Mouse (Mus musculus) heart, postnatal 25 days (tissue): ENCODE data around the gene Mfsd9. TPM values are rescaled to one million over a fixed set of nuclear protein-coding genes. Genes with fewer than 3 reads are reported as not detected.
"Not testable (repeated sequence)": the region's sequence is repeated elsewhere in the genome, so short reads cannot be mapped to it uniquely, and the experiment has no call there.

Experiments used
- DNase-seq: peaks from one replicate; pipeline ENCODE4 v3.0.0; 2022; ENCODE audit warnings: low spot score
- intact Hi-C: fragments of 180-260 bp; cut with DNase I; formaldehyde crosslinking; loops from one replicate; pipeline ENCODE4 v1.15.1; 2025
- total RNA-seq, 2 experiments: library from RNA; stranded (reverse); gene quantifications; 2 replicates each; pipeline ENCODE4 v1.2.3; 2021

Mfsd9 gene
- total RNA-seq, 2 experiments from 2014 or later = 0.70 to 0.83 TPM

DNA sequence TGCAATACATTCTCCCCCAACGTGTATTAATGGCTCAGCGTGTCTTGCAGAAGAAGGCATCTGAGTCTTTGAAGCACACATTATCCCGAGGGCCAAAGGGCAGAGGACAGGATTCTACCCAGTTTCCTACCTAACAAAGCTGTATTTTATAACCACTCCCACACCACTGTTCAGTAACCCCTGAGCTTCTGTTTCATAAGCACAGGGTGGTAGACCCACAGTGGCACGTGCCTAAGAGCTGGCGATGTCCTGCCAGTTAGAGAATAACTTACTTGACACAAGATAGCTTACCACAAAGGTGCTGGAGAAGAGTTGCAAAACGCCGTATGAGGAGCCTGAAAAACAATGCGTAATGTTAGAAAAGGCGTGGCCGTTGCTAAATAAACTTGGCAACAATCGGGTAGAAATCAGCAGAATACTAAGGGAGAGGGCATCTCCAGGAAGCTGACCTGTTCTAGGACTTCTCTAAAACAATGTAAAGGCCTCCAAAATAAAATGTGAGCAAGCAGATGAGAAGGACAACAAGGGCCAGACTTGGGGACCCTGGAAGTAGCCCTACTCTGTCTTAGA is 4.5 kb downstream of the Mfsd9 start:
- intact Hi-C loops = no loop called here

DNA sequence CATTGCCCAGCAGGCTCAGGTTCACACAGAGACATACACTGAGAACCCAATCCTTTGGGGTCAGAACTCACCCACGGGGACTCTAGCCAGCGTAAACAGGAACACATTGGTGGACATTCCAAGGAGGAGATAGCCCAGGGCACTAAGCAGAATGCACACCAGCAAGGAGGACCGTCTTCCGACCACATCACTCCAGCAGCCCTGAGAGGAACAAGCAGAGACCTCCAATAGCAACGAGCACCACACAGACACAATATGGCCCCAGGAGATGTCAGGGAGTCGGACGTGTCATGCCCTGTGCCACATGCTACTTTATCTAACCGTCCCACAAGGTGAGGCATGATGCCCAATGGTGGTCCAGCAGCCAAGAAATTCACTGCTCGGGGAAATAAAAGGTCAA is 6.2 kb downstream of the Mfsd9 start:
- DNase-seq = no peak
- intact Hi-C loops = no loop called here

More for the DNA sequence above, 4.5 kb downstream of the Mfsd9 start:
- no peak for DNase-seq

DNA sequence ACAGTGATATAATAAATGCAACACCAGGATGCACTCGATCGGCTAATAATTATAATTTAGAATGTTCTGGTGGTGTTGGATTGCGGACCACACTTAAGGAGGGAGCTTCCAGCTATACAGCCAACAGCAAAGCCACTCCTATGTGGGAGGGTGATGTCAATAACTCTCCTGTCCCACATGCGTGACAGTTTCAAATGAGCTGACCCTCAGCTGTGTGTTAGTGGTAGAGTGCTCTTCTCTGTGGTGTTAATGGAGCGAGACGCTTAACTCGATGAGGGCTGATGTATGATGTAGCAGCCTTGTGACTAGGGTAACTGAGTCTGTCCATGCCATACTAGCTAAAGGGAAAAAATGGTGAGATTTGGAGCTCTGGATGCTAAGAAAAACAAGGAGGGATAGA is 7.0 kb downstream of the Mfsd9 start:
- intact Hi-C loops = no loop called here
- no peak for DNase-seq

DNA sequence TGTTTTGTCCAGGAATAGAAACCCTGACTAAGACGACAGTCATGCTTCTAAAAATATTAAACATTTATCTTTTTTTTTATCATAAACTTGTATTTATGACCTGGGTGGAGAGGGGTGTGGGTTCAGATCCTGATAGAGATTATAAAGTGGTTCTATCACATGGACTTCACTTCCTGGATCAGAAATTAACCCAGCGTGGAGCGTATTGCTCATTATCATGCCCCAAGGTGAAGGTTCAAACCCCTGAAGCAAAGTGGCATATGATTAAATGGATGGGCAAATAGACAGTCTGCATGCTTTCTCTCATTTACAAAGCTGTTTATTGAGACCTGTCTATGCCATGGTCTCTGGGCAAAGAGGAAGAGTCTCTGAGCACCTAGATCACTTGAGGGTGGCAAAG is 13.7 kb downstream of the Mfsd9 start:
- no peak for DNase-seq

DNA sequence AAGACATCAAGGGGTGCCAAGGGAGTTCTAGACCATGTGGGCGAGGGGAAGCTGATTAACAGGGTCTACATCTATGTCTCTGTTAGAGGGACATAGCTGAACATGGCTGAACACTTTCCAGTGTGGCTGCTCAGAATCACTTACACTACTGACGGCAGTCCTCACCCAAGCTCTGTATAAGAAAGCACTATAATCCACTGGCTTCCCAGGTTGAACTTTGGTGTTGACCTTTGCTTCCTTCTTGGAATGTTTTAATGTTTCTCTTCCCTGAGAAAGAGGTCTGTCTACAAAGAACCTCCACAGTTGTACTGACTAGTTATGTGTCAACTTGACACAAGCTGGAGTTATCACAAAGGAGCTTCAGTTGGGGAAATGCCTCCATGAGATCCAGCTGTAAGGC is 14.4 kb downstream of the Mfsd9 start:
- intact Hi-C loops = no loop called here
- DNase-seq = no peak

More for the DNA sequence above, 13.7 kb downstream of the Mfsd9 start:
- intact Hi-C loops = no loop called here

DNA sequence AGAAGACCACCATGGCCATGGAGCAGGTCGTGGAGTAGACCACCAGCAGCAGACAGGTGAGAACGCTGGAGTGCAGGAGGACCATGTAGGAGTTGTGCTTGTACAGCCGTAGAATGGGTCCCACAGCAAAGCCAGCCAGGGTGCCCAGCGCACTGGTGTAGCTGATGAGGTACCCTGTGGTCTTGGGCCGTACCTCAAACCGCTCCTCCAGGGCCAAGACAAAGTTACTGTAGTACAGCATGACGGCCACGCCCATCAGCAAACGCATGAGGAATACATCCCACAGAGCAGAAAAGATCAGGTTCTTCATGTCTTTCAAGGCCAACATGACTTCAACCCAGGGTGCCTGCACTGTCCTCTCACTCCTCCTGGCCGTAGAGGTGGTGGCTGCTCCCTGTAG is 16.4 kb downstream of the Mfsd9 start:
- intact Hi-C loops = no loop called here
- no peak for DNase-seq

DNA sequence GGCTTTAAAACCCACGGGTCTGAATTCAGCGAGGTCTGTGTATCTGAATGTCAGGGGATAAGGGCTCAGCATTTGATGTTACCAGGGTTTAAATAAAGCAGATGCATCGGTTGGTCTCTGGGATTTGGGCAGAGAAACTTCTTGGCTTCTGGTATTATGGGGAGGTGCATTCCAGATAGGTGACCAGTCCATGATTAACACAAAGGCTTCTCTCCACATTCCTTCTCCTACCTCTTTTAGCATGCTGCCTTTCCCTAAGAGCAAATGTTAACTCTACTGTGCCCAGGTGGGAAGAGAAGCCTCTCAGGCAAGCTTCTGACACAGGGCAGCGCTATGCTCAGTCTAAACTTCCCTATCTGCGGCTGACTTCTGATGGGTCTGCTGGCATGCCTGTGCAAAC is 17.3 kb downstream of the Mfsd9 start:
- intact Hi-C loops = no loop called here
- no peak for DNase-seq

DNA sequence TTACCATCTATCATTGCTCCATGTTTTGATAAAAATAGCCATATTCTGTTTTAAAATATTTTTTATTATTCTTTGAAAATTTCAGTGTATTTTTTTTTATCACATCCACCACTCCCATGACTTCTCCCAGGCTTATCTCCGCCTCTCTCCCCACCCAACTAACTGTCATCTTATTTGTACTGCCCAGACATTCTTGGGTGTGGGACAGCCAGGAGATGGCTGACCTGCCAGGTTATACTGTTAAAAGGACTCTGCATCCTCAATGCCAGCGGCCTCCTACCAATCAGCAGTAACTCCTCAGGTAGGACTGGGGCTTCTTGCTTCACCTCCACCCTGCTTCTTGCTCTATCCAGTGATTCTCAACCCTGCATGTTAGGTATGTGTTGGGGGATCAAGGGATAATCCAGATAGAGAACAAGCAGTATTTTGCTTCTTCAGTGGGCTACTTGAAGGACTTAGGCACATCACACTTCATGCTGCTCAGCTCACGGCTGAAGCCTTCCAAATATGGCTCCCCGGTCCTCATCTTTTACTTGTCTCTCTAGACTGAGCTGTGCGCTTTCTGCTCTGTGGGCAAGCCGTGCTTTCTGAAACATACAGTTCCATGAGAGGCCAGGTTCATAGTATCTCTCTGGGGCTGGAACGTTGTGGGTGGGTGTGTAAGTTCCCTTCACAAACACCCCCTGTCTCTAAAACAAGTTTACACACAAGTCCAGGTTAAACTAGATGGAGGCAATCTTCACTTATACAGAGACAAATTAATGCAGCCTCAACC is 19.1 kb downstream of the Mfsd9 start:
- intact Hi-C loops = no loop called here
- no peak for DNase-seq

DNA sequence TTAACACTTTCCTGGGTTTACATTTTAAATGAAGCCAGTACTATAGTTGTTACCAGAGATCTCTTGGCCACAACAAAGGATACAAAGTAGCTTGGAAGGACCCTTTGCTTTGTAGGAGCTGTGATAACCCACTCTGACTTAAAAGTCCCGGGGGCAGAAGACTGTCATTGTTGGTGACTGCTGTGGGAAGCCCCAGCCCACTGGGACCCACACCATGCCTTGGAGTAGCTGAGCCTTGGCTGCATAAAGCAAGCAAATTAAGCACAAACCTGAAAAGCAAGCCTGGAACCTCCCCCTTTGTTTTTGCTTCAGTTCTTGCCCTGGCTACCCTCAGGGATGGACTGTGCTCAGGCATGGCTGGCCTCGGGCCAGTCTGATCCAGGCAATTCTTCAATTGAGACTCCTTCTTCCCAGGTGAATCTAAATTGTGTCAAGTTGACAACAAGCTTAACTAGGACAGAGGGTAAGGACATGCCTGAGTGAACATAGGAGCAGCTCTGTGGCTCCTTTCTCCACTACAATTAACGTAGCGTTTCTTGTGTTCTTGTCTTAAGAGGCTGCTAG is 21.1 kb downstream of the Mfsd9 start:
- intact Hi-C loops = loop anchor here (2.0 to 10.0 kb wide), 2 partner anchors 115 to 191 kb away; no protein-coding TSS in a partner anchor

DNA sequence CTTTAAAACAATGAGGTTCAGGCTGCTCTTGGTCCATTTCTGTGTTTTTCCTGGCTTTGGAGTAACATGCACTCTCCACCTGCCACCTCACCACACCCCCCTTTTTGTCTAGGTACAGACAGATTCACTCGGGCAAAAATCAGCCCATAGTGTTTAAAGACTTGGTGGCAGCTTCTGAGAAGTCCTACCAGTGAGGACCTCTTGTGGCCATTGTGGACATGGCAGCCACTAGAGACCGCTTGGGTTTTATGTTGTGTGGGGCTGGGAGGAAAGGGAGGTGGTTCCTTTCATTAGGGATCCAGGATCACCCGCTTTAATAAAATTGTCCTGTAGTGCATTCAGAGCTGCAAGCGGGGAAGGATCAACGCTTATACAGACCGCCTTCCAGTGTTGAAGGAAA is 21.9 kb downstream of the Mfsd9 start:
- intact Hi-C loops = loop anchor here (2.0 to 10.0 kb wide), 2 partner anchors 114 to 190 kb away; no protein-coding TSS in a partner anchor
- no peak for DNase-seq

More for the DNA sequence above, 21.1 kb downstream of the Mfsd9 start:
- no peak for DNase-seq

DNA sequence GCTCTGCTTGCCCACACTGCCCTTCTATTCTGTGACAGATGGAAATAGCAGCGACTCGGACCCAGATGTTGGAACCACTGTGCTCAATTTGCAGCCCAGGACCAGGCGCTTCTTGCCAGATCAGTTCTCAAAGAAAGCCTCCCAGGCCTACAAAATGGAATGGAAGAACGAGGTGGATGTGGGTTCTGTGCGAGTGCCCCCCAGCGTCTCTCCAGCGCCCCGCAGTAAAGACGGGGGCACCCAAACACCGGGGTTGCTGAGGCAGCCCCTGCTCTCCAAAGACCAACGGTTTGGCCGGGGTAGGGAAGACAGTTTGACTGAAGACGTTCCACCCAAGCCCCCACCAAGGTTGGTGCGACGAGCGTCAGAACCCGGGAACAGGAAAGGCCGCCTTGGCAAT is 22.9 kb downstream of the Mfsd9 start:
- intact Hi-C loops = loop anchor here (10.0 kb wide), 1 partner anchor 113 kb away; no protein-coding TSS in a partner anchor
- DNase-seq = no peak

DNA sequence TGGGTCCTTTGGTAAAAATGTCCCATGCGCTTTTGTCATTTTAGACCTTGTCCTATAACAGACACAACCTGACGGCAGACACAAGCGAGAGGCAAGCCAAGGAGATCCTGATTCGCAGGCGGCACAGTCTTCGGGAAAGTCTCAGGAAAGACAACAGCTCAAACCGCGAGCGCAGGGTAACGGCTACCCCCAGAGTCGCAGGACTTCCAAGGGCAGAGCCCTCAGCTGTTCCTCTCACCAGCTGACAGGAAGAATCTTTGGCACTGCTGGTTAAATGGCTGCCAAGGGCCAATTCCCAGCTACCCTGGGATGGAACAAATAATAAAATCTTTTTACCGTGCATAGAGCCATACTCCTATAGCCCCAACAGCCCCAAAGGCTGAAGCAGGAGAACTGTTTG is 25.0 kb downstream of the Mfsd9 start:
- DNase-seq = no peak

DNA sequence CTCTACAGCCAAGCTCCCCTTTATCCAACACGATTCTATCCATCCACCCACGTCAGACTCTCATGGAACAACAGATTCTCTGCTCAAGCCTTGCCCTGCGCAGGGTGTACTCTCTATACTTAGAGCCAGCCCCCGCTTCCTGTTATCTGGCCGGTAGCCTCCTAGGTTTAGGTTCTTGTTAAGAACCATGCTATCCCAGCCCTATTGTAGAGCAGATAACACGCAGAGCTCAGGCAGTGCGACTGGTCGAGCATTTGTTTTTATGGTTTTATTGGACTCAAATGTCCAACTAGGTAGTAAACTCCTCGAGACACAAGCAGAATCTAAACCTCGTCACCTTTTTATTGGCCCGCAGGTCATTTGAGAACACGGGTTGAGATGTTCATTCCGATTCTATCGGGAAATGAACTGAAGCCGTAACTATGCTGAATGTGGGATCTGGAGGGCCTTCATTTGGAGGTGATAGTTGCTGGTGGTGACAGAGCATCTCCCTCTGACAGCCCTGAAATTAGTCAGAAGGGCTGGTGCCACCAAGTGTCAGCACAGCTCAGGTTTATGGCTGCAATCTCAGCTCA is 25.7 kb downstream of the Mfsd9 start:
- DNase-seq = no peak
- intact Hi-C loops = loop anchor here (10.0 kb wide), 1 partner anchor 110 kb away; no protein-coding TSS in a partner anchor

More for the DNA sequence above, 25.0 kb downstream of the Mfsd9 start:
- intact Hi-C loops = loop anchor here (10.0 kb wide), 1 partner anchor 111 kb away; no protein-coding TSS in a partner anchor

DNA sequence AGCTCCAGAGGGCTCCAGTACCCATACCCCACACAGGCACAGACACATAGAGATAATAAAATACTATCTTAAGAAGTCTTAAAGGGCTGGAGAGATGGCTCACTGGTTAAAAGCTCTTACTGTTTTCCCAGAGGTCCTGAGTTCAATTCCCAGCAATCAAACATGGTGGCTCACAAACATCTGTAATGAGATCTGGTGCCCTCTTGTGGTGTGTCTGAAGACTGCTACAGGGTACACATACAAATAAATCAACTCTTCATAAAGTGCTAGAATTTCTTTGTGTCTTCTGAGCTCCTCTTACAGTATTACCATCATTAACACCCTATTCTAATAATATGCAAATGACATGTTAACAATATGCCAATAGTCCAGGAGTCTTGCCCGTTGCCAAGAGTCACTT is 26.4 kb downstream of the Mfsd9 start:
- intact Hi-C loops = loop anchor here (10.0 kb wide), 1 partner anchor 109 kb away; no protein-coding TSS in a partner anchor
- DNase-seq = no peak

DNA sequence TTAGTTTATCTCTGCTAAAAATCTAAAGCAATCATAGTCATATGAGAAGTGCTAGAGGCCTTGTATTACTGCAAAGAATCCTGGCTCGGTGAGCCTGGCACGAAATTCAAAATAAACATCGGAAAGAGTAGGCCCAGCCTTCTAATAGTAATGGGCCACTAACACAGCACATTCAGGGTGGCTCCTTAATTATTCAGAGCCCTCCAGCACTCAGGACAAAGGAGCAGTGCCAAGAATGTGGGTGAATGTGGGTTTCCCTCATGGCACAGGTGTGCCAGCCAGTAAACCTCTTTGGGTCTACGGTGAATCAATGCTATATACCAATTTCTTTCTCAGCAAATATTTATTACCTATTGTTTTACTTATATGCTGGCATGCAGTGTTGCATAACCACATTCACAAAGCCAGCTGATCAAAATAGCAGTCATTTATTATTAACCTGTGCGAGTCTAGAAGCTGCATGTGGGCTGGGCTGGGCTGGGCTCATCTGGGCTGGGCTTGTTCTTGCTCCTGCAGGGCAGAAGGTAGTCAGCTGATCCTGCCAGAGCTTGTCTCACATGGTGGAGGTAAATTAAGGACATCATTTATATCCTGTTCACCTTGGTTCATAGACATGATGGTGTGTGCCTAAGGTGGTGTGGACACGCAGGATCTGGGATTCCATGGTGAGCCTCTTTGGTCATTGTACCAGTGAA is 30.6 kb downstream of the Mfsd9 start:
- intact Hi-C loops = loop anchor here (10.0 kb wide), 1 partner anchor 105 kb away; no protein-coding TSS in a partner anchor
- no peak for DNase-seq

DNA sequence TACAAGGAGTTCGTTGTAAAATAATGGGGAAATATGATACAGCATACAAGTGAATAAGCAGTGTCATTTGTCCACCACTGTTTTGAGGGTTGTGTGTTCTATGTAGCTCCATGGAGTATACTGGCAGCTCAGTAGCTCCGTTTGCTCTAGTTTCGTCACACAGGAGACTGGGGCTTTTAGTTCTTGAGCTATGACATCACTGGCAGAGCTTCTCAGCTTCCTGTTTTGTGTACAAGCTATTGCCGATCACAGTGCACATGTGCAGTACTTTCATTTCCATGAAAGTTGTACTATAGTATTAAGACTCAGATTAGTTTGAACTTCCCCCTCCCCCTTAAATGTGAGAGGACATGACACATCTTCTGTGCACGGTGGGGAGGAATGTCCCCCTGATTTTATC is 44.4 kb downstream of the Mfsd9 start:
- intact Hi-C loops = no loop called here

DNA sequence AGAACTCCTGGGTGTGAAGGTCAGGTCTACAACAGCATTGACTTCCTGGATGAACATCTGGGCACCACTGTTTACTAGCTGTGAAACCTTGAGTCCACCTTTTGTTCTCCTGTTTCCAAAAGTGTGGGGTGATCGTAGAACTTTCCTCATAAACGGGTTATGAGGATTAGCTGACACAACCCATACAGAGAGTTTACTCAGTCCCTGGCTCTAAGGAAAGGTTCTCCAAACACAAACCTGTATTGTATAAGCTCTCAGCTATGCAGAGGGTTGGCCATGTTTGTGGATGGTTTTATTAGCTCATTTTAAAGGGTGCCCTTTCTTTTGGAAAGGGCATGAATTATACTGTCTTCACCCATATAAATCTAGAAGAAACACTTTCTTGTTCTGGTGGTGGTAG is 49.7 kb downstream of the Mfsd9 start:
- intact Hi-C loops = no loop called here
- no peak for DNase-seq

More for the DNA sequence above, 44.4 kb downstream of the Mfsd9 start:
- no peak for DNase-seq

DNA sequence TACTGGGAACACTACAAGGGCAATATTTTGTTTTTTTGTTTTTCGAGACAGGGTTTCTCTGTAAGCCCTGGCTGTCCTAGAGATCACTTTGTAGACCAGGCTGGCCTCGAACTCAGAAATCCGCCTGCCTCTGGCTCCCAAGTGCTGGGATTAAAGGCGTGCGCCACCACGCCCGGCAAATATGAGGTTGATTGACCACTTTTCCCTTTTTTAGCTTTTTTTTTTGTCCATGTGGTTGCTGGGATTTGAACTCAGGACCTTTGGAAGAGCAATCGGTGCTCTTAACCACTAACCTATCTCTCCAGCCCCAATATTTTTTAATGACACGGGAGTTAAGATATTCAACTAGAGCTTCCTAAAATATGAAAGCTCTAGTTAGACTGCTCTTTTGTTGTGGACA is 52.2 kb downstream of the Mfsd9 start:
- DNase-seq, intact Hi-C loops: not testable (repeated sequence)

DNA sequence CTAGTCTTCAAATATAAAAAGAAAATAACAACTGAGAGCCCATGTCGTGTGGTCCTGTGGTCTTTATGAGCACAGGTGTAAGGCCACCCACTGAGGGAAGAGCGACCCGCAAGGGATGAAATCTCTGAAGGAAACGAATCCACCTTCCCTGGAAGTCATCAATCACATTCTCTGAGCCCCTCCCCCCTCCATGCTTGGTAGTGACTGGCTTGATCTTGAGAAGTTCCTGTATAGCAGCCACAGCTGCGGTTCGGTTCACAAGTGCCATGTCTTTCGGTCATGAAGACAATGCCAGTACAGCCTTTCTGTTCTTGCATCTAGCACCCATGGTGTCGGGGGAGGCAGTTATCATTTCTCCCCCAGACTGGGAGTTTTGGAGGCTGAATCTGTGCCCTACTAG is 52.8 kb downstream of the Mfsd9 start:
- intact Hi-C loops = no loop called here
- no peak for DNase-seq

DNA sequence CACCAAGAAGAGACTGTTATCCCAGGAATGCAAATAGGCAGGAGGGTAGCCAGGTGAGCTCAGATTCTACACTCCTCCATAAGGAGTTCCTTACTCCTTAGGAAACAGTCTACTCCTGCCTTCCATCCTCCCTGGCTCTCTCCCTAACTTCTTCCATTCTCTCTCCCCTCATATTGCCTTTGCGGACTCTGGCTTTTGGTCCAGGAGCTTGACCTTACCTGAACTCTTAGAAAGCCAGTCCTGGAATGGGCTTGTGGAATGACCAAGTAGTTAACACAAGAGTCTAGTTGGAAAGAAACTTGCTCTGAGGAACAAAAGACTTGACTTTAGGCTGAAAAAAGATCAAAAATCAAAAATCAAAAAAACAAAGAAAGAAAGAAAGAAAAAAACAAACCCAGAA is 61.9 kb downstream of the Mfsd9 start:
- intact Hi-C loops = no loop called here
- no peak for DNase-seq
